Mouse (Mus musculus) embryonic facial prominence, embryonic 14.5 days (tissue): ENCODE measurements around the gene Vmn1r80. TPM values are rescaled to one million over a fixed set of nuclear protein-coding genes. Genes with fewer than 3 reads are reported as not detected.
"Not testable (repeated sequence)": the region's sequence is repeated elsewhere in the genome, so short reads cannot be mapped to it uniquely, and the experiment has no call there.

Experiments
- ATAC-seq: fragments of 200-750 bp; cut with Nextera tagmentation; 2 replicates; pipeline ENCODE4 v1.8.0; 2017; ENCODE audit warnings: low read depth, moderate number of reproducible peaks, moderate TSS enrichment
- DNase-seq: peaks from one replicate; pipeline ENCODE4 v3.0.0-alpha.2; 2015; ENCODE audit warnings: low spot score
- H3K27ac ChIP-seq: fragments of 300-500 bp; sonication (generic); replicated peaks from 2 replicates; pipeline ENCODE4 v1.5.1; 2014; ENCODE audit warnings: low read depth, mild to moderate bottlenecking, low read length, moderate library complexity
- H3K27me3 ChIP-seq: fragments of 300-500 bp; sonication (generic); replicated peaks from 2 replicates; pipeline ENCODE4 v1.6.1; 2014; ENCODE audit warnings: low read length; ENCODE audit not compliant: control insufficient read depth, insufficient read depth
- H3K36me3 ChIP-seq: fragments of 300-500 bp; sonication (generic); 2 replicates; pipeline ENCODE4 v1.6.1; 2014; ENCODE audit warnings: low read length, mixed read lengths; ENCODE audit not compliant: control insufficient read depth, insufficient read depth
- H3K4me1 ChIP-seq: fragments of 300-500 bp; sonication (generic); 2 replicates; pipeline ENCODE4 v1.6.1; 2014; ENCODE audit warnings: antibody characterized with exemption, low read length; ENCODE audit not compliant: control insufficient read depth, insufficient read depth
- H3K4me2 ChIP-seq: fragments of 300-500 bp; sonication (generic); 2 replicates; pipeline ENCODE4 v1.6.1; 2014; ENCODE audit warnings: low read depth, mild to moderate bottlenecking, low read length, moderate library complexity, mixed read lengths
- H3K4me3 ChIP-seq: fragments of 300-500 bp; sonication (generic); 2 replicates; pipeline ENCODE4 v1.5.1; 2014; ENCODE audit warnings: low read depth, mild to moderate bottlenecking, low read length
- H3K9ac ChIP-seq: fragments of 300-500 bp; sonication (generic); 2 replicates; pipeline ENCODE4 v1.6.1; 2014; ENCODE audit warnings: low read depth, mild to moderate bottlenecking, low read length, moderate library complexity, mixed read lengths
- H3K9me3 ChIP-seq: fragments of 300-500 bp; sonication (generic); 2 replicates; pipeline ENCODE4 v1.6.1; 2016; ENCODE audit warnings: low read length; ENCODE audit not compliant: control insufficient read depth
- WGBS: fragments of 180-500 bp; shearing (Covaris S2); extraction: QIAGEN DNeasy Blood & Tissue Kit; methylation state at CpG from one replicate; pipeline ENCODE4 v1.1.7; 2014; 5-methylcytosine and 5-hydroxymethylcytosine counted together
- polyA plus RNA-seq: library from polyadenylated mRNA; unstranded; fragments of >200 nt; fragmentation: Nextera tagmentation; extraction: Ambion mirVana; gene quantifications from 2 replicates; pipeline ENCODE4 v1.2.1, GENCODE M21; 2014

Vmn1r80 gene
- not detected in 2 replicates for polyA plus RNA-seq

DNA sequence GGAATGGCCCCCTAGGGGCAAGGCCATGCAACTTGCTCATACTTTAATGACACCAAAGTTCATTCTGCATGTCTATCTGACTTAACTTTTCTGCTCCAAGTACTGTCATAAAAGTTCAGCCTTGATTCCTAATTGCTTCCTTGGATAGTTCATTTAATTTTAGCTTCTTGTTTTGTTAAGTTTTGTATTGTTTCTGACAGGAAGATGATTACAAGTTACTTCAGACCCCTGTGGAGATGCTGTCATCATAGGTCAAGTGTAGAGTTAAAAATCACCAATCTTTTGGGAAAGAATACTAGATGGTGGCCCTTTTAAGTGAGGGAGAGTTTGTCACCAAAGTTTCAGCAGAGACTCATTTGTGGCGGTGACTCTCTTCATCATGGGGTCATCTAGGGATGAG is at the start of gene Vmn1r80:
Gene Vmn1r80 (plus strand): TSS at position 301 of the 400 bp plus-strand sequence.
- DNase-seq (no peak), ATAC-seq (no peak)
- Histone ChIP-seq H3K9me3 (0 out of 2 replicates have a peak, but pooled peaks cover 3% of the 10 kb centered on the region), H3K4me3 (no peak within 1 kb of the TSS), H3K27ac (no peak within 1 kb of the TSS), H3K9ac (no peak within 1 kb of the TSS), H3K36me3 (no peaks in the 10 kb centered on the region), H3K4me2 (no peak within 1 kb of the TSS), H3K4me1 (no peaks in the 10 kb centered on the region), H3K27me3 (no peaks in the 10 kb centered on the region)
- WGBS = 87% methylated on average over 1 of the region's 1 CpGs

DNA sequence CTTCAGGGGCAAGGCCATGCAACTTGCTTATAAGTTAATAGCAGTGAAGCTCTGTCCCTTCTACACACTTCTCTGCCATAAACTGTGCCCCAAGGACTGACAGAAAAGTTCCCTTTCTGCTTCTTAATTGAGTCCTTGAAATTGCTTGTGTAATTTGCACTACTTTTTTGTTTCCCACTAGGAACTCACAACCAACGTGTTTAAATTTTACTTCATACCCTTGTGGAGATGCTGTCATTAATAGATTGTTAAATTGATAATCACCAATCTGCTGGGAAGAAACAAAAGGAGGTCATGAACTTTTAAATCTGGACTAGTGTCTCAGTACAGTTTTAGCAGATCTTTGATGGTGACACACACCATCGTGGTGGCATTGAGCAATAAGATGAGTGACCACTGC is 39.1 kb upstream of the Vmn1r80 start, which contains the start of gene Vmn1r78:
Gene Vmn1r78 (plus strand): TSS at position 301 of the 400 bp plus-strand sequence.
- DNase-seq (no peak), ATAC-seq (no peak)
- H3K27ac ChIP-seq = no peak within 1 kb of the TSS
- no peaks in the 10 kb centered on the region for H3K36me3 ChIP-seq
- H3K9me3 ChIP-seq = no peaks in the 10 kb centered on the region
- no peaks in the 10 kb centered on the region for H3K4me1 ChIP-seq
- WGBS = 54% methylated on average over 2 of the region's 2 CpGs
- no peaks in the 10 kb centered on the region for H3K27me3 ChIP-seq
- no peak within 1 kb of the TSS for H3K4me3 ChIP-seq
- no peak within 1 kb of the TSS for H3K4me2 ChIP-seq
- H3K9ac ChIP-seq = no peak within 1 kb of the TSS

DNA sequence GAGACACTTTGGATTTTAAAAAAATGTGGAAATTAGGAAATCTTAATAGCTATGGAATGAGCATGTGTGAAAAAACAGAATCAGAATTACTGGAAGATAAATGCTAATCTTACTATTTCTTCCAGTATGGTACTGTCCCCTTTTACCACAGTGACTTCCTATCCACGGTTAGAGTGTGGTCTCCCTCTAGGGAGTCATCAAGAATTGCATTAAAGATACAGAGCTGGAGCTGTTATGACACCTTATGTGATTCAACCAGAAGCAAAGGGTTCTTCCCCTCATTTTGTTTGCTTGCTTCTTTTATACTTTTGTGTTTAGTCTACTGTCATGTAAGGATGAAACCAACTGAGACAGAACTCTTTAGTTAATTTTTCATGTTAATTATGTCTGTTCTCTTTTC is 32.6 kb upstream of the Vmn1r80 start:
- ATAC-seq, H3K9me3 ChIP-seq, H3K4me2 ChIP-seq, H3K27me3 ChIP-seq, DNase-seq, H3K36me3 ChIP-seq, H3K9ac ChIP-seq, H3K4me1 ChIP-seq, H3K27ac ChIP-seq, H3K4me3 ChIP-seq: not testable (repeated sequence)
- 60% methylated on average over 1 of the region's 1 CpGs for WGBS

DNA sequence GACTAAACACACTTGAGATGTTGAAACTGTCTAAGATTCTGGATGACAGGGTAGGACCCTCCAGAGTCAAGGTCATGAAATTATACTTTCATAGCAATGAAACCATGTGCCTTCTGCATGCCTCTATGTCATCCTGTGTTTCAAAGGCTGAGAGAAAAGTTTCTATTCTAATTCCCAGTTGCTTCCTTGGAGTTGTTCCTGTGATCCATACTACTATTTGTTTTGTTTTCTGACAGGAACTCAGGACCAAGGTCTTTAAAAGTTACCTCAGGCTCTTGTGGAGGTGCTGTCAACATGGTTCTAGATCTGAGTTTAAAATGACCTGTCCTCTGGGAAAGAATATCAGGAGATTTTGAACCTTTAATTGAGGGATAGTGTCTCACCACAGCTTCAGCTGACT is 18.1 kb upstream of the Vmn1r80 start, which contains the start of gene Vmn1r79:
Gene Vmn1r79 (plus strand): TSS at position 301 of the 400 bp plus-strand sequence.
- not testable (repeated sequence) for H3K4me3 ChIP-seq, DNase-seq, H3K9me3 ChIP-seq, H3K27me3 ChIP-seq, ATAC-seq, H3K36me3 ChIP-seq, H3K4me2 ChIP-seq, H3K27ac ChIP-seq, H3K9ac ChIP-seq, H3K4me1 ChIP-seq

DNA sequence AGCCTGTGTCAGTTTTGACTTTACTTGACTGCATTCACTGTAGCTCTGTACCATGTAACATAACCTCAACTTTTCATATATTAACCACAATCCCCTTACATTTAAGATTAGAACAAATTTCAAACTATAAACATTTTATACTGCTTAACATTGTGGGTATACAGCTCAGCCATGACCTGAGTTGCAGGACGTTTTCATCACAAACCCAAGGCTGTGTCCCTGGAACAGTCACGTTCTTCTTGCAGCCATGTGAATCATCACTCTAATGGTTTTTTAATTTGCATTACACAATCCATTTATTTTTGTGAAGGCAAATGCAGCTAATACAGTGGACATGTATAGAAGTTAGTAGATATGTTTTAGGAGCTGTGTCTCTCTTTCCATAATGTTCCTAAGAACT is 16.2 kb upstream of the Vmn1r80 start:
- H3K4me2 ChIP-seq, H3K4me1 ChIP-seq, H3K4me3 ChIP-seq, ATAC-seq, H3K27ac ChIP-seq, DNase-seq, H3K36me3 ChIP-seq, H3K27me3 ChIP-seq, H3K9me3 ChIP-seq, H3K9ac ChIP-seq: not testable (repeated sequence)
- WGBS = 61% methylated on average over 2 of the region's 2 CpGs

DNA sequence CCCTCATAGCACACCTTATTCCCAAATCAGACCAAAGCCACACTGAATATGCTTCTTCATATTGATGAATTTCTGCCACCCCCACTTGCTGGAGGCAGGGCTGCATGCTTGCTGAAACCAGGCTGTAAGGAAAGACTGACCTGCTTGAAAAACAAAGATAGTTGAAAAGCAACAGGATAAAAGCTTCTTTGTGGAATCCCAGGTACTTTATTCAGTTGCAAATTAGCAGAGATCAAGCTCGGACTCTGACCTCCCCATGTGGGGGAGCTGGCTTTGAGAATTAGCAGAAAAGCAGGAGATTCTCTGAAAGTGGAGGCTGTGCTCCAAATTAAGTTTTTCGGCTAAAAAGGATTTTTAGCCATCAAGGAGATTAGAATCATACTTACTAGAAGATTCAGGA is 15.1 kb downstream of the Vmn1r80 start:
- no peak overlapping the region for H3K9ac ChIP-seq
- 65% methylated on average over 2 of the region's 2 CpGs for WGBS
- peaks cover 11% of the 10 kb centered on the region; the same call in 1 of the 2 replicates for H3K9me3 ChIP-seq
- DNase-seq = no peak
- H3K4me1 ChIP-seq = no peaks in the 10 kb centered on the region
- no peak overlapping the region for H3K4me2 ChIP-seq
- no peaks in the 10 kb centered on the region for H3K36me3 ChIP-seq
- ATAC-seq = no peak
- H3K4me3 ChIP-seq = no peak overlapping the region
- H3K27ac ChIP-seq = no peak overlapping the region
- H3K27me3 ChIP-seq = no peaks in the 10 kb centered on the region

Other genes starting within 250 kb of the Vmn1r80 start
- gene Vmn1r77, start 152.5 kb upstream of the Vmn1r80 start, polyA plus RNA-seq = not detected in 2 replicates
- not detected in 2 replicates for gene Vmn1r78, start 39.0 kb upstream of the Vmn1r80 start, polyA plus RNA-seq
- not detected in 2 replicates for gene Vmn1r79, start 18.0 kb upstream of the Vmn1r80 start, polyA plus RNA-seq
- gene Vmn1r81, start 79.0 kb downstream of the Vmn1r80 start, polyA plus RNA-seq = not detected in 2 replicates
- gene Vmn1r82, start 111.1 kb downstream of the Vmn1r80 start, polyA plus RNA-seq = 0.04 TPM in 1 of 2 replicates, not detected in the other
- not detected in 2 replicates for gene Vmn1r83, start 140.2 kb downstream of the Vmn1r80 start, polyA plus RNA-seq
- gene Vmn1r84, start 180.0 kb downstream of the Vmn1r80 start, polyA plus RNA-seq = not detected in 2 replicates
- gene Zfp551, start 233.5 kb downstream of the Vmn1r80 start, polyA plus RNA-seq = 4.2 and 5.1 TPM in 2 replicates